Mouse (Mus musculus): ENCODE results near the gene Def6. TPM values are rescaled to one million over a fixed set of nuclear protein-coding genes. Genes with fewer than 3 reads are reported as not detected.

Gene Def6
- polyA plus RNA-seq (2012; ENCODE audit: insufficient read depth, insufficient read length, low replicate concordance, missing spikeins), result not detected in 2 replicates

DNA sequence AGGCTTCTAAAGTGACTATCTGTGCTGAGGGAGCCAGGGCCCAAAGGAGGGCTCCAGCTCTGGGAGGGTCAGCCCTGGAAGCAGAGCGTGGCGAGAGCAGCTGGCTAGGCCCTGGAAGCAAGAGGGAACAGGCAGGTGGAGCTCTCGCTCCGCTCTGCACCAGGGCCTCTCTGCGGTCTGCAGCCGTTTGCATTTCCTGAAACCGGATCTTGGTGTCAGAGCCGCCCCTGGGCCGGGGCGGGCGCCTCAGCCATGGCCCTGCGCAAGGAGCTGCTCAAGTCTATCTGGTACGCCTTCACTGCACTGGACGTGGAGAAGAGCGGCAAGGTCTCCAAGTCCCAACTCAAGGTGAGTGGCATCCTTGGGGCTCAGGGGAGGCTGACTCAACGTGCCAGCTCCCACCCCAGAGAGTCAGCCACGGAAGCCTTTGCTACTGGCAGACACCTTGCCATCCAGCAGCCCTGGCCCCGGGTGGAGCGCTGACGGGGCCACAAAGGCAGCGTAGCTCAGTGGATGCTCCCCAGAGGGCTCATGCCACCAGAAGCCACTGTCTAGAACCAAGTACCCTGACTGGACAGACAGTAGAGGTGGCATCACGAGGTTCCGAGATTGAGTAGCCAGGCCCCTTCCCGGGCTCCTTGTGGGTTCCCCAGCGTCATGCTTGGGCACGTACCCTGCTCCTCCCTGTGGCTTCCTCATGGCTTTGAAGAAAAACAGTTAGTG, at the start of gene Def6:
Gene Def6 (plus strand): TSS at position 188 of the 723 bp plus-strand sequence.
- peaks cover 35% of the 10 kb centered on the region for H3K4me1 ChIP-seq (ENCODE audit: control insufficient read depth, insufficient read depth, low read length)
- WGBS, result 35% methylated on average over 26 of the region's 26 CpGs
- peak within 1 kb of the TSS; percentile 34 for H3K4me3 ChIP-seq (ENCODE audit: insufficient read depth, low read depth, low read length)
- H3K27ac ChIP-seq (ENCODE audit: insufficient read depth, low read depth, low read length), result peak within 1 kb of the TSS; percentile 57
- TF ChIP-seq POLR2A (IDR thresholded peaks at IDR 0.05; ENCODE audit: insufficient read depth, low read depth, low read length), result no peak
- no peak for TF ChIP-seq CTCF (IDR thresholded peaks at IDR 0.05; ENCODE audit: insufficient read depth, low read depth, low read length)

DNA sequence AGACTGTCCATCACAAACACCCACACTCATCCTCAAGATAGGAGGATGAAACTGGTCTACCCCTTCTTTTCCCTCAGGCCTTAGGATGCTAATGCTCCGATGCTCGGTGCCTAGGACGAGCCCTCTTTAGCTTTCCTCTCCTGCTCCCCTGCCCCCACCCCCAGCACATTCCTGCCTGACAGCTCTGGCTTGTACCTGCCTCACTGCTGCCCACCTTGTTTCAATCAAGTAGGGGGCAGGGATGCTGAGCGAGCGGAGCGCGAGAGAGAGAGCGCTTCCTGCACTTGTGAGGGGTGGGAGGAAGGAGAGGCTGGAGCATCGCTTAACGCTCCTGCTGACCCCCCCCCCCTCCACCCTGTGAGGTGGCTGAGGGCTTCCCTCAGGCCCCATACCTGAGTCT, 47.2 kb upstream of the Def6 start:
- no peak overlapping the region for H3K27ac ChIP-seq (ENCODE audit: insufficient read depth, low read depth, low read length)
- TF ChIP-seq CTCF (IDR thresholded peaks at IDR 0.05; ENCODE audit: insufficient read depth, low read depth, low read length) (no peak), POLR2A (IDR thresholded peaks at IDR 0.05; ENCODE audit: insufficient read depth, low read depth, low read length) (no peak)
- peaks cover 14% of the 10 kb centered on the region for H3K4me1 ChIP-seq (ENCODE audit: control insufficient read depth, insufficient read depth, low read length)
- H3K4me3 ChIP-seq (ENCODE audit: insufficient read depth, low read depth, low read length), result no peak overlapping the region
- 45% methylated on average over 10 of the region's 10 CpGs for WGBS

DNA sequence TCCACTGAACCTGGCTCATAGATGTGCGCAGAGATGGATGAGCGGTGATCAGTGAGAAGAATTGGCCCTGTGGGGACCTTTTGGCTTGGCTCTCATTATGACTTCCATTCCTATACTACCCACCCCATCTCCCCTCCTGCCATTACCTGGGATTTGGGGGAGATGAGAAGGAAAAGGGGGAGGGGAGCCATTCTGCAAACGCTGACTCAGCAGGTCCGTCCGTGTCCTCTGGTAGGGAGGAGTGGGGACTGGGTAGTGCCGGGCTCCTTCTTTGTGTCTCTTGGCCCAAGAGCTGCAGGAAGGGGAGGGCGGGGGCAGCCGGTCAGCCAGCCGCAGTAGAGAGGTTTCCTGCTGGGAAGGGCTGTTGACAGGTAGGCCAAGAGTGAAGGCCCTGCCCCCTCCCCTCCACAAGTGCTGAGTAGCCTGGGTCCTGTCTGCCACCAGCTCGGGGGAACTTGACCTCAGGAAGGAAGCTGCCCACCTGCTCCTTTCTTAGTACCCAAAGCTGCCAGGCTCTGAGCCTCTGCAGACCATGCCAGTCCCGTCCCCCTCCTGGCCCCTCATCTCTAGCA, 46.2 kb upstream of the Def6 start:
- H3K27ac ChIP-seq (ENCODE audit: insufficient read depth, low read depth, low read length), result no peak overlapping the region
- H3K4me3 ChIP-seq (ENCODE audit: insufficient read depth, low read depth, low read length), result no peak overlapping the region
- TF ChIP-seq CTCF (IDR thresholded peaks at IDR 0.05; ENCODE audit: insufficient read depth, low read depth, low read length) (no peak), POLR2A (IDR thresholded peaks at IDR 0.05; ENCODE audit: insufficient read depth, low read depth, low read length) (no peak)
- 44% methylated on average over 11 of the region's 11 CpGs for WGBS
- peaks cover 14% of the 10 kb centered on the region for H3K4me1 ChIP-seq (ENCODE audit: control insufficient read depth, insufficient read depth, low read length)

DNA sequence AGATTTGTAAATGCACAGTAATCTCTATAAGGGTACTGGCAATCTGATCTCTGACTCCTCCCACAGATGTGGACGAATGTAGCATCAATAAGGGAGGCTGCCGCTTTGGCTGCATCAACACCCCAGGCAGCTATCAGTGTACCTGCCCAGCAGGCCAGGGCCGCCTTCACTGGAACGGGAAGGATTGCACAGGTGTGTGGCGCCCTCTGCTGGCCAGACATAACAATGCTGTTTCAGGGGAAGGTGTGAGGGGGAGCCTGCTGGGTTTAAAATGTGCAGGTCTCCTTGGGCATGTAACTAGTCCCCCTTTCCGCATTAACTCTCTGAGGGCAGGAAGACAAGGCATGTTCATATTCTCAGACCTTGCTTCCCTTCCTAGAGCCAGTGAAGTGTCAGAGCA, 43.9 kb upstream of the Def6 start:
- no peak overlapping the region for H3K4me3 ChIP-seq (ENCODE audit: insufficient read depth, low read depth, low read length)
- TF ChIP-seq POLR2A (IDR thresholded peaks at IDR 0.05; ENCODE audit: insufficient read depth, low read depth, low read length) (no peak), CTCF (IDR thresholded peaks at IDR 0.05; ENCODE audit: insufficient read depth, low read depth, low read length) (peak; percentile 82)
- H3K4me1 ChIP-seq (ENCODE audit: control insufficient read depth, insufficient read depth, low read length), result peaks cover 9% of the 10 kb centered on the region
- WGBS, result 7% methylated on average over 6 of the region's 6 CpGs
- no peak overlapping the region for H3K27ac ChIP-seq (ENCODE audit: insufficient read depth, low read depth, low read length)

DNA sequence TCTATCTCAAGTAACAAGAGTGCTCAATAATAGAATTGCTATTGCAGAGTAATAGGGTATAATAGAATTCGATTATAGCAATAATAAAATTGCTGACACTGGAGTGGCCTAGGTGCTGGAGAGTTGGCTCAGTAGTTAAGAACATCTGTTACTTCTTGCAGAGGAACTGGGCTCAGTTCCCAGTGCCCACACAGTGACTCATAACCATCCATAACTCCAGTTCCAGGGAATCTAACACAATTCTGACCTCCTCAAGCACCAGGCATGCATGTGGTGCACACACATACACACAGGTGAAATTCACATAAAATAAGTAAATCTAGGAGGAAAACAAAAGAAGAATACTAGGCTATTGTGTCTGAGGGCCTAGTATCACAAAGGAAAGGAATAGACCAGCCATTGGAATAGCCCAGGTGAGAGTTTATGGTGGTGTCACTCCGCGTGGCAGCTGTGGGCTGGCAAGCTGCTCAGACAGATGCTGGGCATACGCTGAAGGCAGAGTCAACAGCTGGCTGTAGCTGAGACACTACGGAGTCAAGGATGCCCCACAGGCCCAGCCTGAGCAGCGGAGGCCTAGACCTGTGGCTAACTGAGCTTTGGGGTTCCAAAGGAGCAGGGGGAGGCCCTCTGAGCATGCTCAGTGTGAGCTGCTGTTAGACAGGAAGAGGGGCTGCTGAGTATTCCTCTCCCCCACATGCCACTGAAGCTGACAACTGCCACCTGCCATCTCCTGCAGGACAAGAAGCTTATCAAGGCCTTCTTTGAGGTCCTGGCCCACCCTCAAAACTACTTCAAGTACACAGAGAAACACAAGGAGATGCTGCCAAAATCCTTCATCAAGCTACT, 36.9 kb upstream of the Def6 start:
- no peak overlapping the region for H3K4me3 ChIP-seq (ENCODE audit: insufficient read depth, low read depth, low read length)
- no peak overlapping the region for H3K27ac ChIP-seq (ENCODE audit: insufficient read depth, low read depth, low read length)
- H3K4me1 ChIP-seq (ENCODE audit: control insufficient read depth, insufficient read depth, low read length), result peaks cover 40% of the 10 kb centered on the region
- TF ChIP-seq POLR2A (IDR thresholded peaks at IDR 0.05; ENCODE audit: insufficient read depth, low read depth, low read length) (no peak), CTCF (IDR thresholded peaks at IDR 0.05; ENCODE audit: insufficient read depth, low read depth, low read length) (no peak)
- WGBS, result 86% methylated on average over 6 of the region's 6 CpGs

DNA sequence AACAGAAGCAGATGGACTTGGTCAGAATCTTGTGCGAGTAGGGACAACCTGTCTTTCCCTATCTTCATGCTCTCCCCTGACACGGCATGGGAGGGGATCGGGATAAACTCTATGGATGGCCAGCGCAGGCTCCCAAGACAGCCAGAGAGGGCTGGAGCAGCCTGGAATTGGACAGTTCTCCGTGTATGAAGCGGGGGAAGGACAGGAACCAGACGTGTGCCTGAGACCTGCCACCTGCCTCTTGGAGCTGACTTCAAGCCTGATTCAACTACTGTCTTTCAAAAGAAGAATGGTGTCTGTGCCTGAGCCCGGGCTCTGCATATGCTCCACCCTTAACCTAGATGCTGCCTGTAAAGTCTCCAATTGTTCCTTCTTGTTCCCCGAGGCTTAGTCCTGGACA, 34.9 kb upstream of the Def6 start:
- Histone ChIP-seq H3K4me3 (ENCODE audit: insufficient read depth, low read depth, low read length) (no peak overlapping the region), H3K27ac (ENCODE audit: insufficient read depth, low read depth, low read length) (no peak overlapping the region), H3K4me1 (ENCODE audit: control insufficient read depth, insufficient read depth, low read length) (peaks cover 46% of the 10 kb centered on the region)
- WGBS, result 66% methylated on average over 9 of the region's 9 CpGs
- TF ChIP-seq POLR2A (IDR thresholded peaks at IDR 0.05; ENCODE audit: insufficient read depth, low read depth, low read length), result no peak
- no peak for TF ChIP-seq CTCF (IDR thresholded peaks at IDR 0.05; ENCODE audit: insufficient read depth, low read depth, low read length)

DNA sequence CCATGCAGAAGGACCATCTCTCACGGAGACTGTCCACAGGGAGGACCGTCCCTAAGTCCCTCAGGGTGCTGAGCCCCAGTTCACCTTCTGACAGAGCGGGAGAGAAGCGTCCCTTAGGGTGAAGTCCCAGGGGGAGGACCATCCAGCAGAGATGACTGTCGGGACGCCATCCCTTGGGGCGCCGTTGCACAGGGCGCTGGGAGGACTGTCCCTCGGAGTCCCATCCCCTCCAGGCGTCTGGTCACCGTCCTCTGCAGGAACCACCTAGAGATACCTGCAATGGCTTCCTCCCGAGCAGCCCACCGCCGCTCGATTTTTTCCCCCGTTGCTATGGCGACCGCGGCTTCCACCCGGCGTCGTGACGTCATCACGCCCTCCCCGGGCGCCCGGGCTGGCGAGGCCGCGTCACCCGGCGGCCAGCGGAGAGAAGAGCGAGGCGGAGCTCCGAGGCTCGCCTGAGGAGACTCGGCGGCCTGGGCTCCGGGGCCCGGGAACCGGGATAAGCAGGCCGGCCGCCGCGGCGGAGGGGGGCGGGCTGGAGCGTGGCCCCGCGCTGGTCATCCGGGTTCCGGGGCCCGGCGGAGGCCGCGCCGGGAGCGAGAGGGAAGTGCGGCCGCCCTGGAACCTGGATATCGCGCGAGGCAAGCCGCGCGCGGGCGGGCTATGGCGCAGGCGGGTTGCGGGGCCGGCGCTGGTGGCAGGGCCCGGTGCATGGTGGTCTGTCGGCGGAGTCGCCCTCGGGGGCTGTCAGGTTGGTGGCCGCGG, 30.6 kb upstream of the Def6 start, which contains the start of gene Zfp523:
Gene Zfp523 (plus strand): TSS at position 355 of the 765 bp plus-strand sequence.
- WGBS, result under 1% methylated on average over 80 of the region's 82 CpGs
- Histone ChIP-seq H3K27ac (ENCODE audit: insufficient read depth, low read depth, low read length) (peak within 1 kb of the TSS; percentile 80), H3K4me1 (ENCODE audit: control insufficient read depth, insufficient read depth, low read length) (peaks cover 58% of the 10 kb centered on the region), H3K4me3 (ENCODE audit: insufficient read depth, low read depth, low read length) (peak within 1 kb of the TSS; percentile 92)
- TF ChIP-seq POLR2A (IDR thresholded peaks at IDR 0.05; ENCODE audit: insufficient read depth, low read depth, low read length), result peak; percentile 96
- no peak for TF ChIP-seq CTCF (IDR thresholded peaks at IDR 0.05; ENCODE audit: insufficient read depth, low read depth, low read length)

DNA sequence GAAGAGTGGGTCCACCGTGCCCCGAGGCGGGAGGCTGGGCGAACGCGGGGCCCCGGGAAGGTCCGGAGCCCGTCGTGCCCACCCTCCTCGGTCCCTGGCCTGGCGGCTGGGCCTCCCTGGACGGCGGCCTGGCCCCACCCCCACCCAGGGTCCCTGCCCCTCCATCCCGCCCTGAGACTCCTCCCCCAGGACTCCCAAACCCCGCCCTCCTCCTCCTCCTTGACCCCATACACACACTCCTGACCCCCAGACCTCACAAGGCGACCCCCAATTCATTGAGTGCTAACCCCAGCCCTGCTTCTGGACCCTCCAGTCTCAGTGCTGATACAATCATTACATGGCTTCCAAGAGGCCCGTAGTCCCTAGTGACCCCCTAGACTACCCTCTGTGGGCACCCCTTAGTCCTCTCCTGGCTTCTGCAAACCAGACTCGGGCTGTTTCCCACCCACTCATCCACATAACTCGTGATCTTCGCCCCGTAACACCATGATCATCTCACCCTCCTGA, 30.0 kb upstream of the Def6 start:
- WGBS, result 4% methylated on average over 22 of the region's 22 CpGs
- Histone ChIP-seq H3K4me3 (ENCODE audit: insufficient read depth, low read depth, low read length) (peak overlapping the region; percentile 92), H3K4me1 (ENCODE audit: control insufficient read depth, insufficient read depth, low read length) (peaks cover 57% of the 10 kb centered on the region), H3K27ac (ENCODE audit: insufficient read depth, low read depth, low read length) (peak overlapping the region; percentile 80)
- TF ChIP-seq CTCF (IDR thresholded peaks at IDR 0.05; ENCODE audit: insufficient read depth, low read depth, low read length) (no peak), POLR2A (IDR thresholded peaks at IDR 0.05; ENCODE audit: insufficient read depth, low read depth, low read length) (no peak)

All from olfactory bulb, adult 2 months (tissue).